Mouse (Mus musculus): ENCODE measurements around the gene Bcl2a1d.
"Not testable (repeated sequence)": the region's sequence is repeated elsewhere in the genome, so short reads cannot be mapped to it uniquely, and the experiment has no call there.

- not testable (repeated sequence) for TF ChIP-seq TAL1, GATA1 (IDR thresholded peaks at IDR 0.05; ENCODE audit: low read length)
These were observed 11.7 kb downstream of the Bcl2a1d start, which contains the start of gene Mthfsl for GRCm38 (mm10) chr9:88719989-88720537.
